Mouse (Mus musculus) c-Kit-positive CD71-positive TER-119-negative erythroid progenitor cells, embryonic 14.5 days (primary cell): ENCODE results near the gene Nxf1.

ENCODE experiments used
- DNase-seq: peaks from one replicate; pipeline ENCODE4 v3.0.0-alpha.2; 2013; ENCODE audit warnings: low read depth

Nxf1 gene

DNA sequence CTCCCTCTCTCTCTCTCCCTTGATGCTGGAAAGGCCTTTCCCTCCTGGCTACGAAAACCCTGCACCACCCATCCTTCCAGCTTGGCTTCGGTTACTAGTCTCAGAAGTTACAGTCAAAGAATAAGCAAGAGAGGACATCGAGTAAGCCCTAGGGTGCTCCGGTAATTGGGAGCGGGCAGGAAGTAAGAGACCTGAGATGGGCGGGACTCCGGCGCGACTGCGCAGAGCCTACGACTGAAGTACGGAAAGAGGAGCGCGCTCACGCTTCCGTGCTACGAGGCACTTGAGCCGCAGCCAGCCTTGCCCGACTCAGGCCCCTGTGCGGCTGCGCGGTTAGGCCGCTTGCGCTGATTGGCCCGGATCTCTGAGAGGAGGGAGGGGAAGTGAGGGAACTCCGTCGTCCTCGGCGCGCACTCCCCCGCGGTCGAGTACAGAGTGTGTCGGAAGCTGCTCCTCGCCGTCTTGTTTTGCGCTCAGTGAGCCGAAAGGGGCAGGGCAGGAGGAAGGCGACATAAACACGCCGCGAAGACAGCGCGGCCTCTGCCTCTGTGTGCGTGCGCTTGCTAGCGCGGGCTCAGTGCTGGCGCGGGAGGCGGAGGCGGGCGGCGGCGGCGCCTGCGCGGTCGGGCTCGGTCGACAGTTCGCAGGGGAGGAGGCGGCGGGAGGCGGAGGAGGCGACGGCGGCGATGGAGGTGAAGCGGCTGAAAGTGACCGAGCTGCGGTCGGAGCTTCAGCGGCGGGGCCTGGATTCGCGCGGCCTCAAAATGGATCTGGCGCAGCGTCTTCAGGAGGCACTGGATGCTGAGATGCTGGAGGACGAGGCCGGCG lies 62.9 kb downstream of the Nxf1 start, which contains the start of gene Hnrnpul2:
Hnrnpul2 (plus strand) TSS at position 415 of the 828 bp plus-strand sequence.
- DNase-seq, result peak; percentile 96
